Mouse (Mus musculus): ENCODE results near the gene Psma5.
A peak's percentile ranks its signal among the peaks of the same experiment; 100 is the strongest.
"Not testable (repeated sequence)": the region's sequence is repeated elsewhere in the genome, so short reads cannot be mapped to it uniquely, and the experiment has no call there.

Gene Psma5

DNA sequence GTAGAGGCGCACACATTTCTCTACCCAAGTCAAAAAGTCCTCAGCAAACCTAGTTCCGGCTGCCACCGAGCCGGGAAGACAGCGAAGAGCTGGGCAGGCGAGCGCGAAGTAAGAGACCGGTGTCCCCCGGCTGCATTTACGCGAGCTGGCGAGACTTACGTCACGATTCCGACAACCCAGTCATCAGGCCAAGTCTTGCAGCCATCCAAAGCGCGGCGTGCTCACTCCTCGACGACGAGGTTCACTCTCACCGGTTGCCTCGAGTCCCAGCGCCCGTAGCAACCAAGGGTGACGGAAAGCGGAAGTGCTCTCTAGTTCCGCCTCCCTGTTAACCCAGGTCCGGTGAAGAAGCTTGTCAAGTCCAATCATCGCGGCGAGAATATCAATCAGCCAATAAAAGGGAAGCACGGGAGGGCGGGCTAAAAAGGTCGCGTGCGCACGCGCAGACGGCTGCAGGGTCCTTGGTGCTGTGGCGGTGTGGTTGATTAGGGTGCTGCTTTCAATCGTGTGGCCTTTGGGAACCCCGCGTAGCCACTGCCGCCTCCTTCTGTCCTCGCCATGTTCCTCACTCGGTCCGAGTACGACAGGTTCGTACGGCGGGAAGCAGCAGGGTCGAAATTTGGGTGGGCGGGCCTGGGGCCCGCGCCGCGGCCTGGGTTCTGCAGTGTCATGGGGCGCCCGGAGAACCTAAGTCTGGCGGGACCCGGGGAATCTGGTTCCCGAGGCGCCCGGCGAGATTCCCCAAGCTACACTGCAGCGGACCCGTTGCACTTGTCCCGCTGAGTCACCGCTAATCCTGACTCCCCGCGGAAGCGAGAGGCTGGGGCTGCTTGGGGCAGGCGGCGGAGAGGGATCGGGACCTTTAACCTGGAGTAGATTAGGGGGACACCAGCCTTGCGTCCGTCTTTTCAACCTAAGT, at the start of gene Psma5:
TSS of gene Psma5 (plus strand) at position 208 of the 919 bp plus-strand sequence.
- peak; percentile 97 for DNase-seq

DNA sequence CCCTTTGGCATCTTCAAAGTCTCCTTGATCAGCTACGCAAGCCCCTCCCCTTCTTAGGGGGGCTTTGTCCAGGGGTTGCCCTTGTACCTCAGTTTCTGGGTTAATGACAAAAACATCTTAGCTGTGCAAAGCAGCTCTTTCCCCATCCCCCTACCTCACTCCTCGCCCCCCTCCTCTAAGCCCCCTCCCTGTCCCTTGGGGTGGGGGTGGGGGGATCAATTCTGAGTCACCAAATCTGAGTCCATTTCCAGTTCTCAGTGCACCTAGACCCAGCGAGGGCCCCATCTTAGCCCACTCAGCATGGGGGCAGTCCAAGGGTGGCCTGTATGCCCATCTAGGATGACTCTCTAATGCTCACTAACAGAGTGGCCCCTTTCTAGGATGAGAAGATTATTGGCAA, 47.7 kb upstream of the Psma5 start:
- DNase-seq = no peak

DNA sequence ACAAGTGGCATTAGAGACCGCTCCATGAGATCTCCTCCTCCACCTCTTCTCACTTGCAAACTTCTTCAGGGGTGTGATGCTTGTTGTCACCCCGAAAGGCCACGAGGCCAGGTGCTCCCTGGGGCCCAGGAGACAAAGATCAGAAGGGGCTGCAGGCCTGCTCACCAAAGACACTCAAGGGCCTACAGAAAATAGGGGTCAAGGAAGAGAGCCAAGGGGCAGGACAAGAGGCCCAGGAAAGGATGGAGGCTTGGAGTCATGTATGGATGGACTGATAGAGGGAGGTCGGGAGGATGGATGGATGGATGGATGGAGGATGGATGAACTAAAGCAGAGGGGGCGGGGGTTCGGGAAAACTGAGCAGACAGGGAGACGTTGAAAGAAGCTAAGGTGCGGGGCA, 47.2 kb upstream of the Psma5 start:
- DNase-seq = no peak

DNA sequence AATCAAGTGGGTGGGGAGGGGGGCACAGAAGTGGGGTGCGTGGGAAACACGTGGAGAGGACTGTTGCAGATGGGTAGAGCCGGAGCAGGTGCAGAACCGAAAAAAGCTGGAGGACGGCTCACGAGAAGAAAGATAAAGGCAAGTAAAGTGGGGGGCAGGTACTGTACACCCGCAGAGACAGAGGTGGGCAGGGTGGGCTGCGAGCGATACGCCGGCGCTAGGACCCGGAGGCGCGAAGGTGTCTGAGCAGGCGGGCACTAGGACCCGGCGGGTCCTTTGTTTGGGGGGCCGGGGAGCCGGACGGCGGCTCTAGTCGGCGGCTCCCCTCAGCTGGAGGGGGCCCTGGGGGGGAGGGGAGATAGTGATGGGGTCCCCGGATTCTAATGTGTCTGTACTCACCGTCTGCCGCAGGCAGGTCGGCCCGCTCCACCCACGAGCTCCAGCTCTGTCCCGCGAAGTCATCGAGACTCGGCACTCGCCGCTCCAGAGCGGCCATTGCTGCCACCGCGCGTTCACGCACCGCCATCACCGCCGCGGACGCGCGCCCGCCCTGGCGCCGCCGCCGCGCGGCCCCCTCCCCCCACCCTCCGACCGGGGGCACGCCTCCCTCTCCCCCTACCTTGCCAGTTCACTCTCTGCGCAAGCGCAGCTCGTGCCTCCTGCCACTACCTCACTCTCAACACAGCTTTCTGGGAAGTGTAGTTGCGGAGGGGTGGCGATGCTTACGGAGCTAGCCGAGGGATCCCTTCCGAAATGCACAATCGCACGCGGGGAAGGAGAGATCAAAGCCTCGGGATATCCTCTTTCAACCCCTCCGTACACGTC, 46.6 kb upstream of the Psma5 start:
- peak; percentile 96 for DNase-seq

DNA sequence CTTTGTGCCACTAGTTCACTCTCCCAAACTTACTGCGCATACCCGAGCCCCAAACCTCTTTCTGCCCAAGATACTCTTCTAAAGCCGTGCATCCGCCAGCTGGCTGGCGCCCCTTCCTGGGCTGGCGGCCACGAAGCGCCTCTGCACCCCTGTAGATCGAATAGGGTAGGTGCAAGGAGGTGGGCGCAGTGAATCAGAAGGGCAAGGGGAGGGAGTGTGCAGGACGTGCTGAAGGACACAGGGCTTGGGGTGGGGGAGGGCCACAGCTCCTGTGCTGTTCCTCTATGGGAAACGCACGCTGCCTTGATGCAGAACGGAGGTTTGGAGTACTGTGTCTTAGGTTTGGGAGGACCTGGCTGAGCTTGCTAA, 46.0 kb upstream of the Psma5 start, which contains the start of gene Atxn7l2:
TSS of gene Atxn7l2 (minus strand) at position 164 of the 369 bp plus-strand sequence.
- DNase-seq = peak; percentile 70

DNA sequence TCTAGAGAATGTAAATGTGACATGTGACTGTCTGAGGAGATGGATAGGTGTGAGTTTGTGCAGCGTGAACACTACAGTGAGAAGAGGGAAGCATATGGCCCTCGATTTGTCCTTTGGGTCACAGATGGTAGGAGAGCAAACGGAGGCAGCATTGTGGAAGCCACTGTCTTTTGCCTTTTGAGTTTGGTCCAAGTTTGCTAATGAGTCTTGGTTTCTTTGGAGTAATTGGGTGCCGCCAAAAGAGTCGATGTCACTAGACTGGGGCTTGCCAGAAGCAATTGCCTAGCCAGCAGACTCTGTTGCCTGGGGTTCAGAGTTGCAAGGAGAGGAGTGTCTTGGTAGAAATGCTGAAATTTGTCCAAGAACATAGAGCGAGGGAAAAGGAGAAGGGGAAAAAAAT, 44.9 kb upstream of the Psma5 start:
- DNase-seq = no peak

DNA sequence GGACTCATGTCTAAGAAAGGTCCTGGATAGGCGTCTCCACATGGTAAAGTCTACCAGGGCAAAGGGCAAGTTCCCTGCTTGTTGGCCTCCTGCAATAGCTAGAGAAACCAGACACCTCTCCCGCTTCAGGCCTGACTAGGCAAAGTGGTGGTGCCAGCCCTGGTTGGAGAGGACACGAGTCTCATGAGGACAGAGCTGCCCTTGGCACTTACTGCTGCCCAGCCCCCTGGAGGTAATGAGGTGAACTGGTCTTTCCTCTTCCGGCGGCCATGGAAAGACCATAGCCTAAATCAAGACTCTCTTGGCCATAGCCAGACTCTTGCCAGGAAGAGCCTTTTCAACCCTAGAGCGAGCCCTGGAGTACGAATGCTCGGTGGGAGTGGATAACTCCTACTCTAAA, 44.3 kb upstream of the Psma5 start:
- no peak for DNase-seq

DNA sequence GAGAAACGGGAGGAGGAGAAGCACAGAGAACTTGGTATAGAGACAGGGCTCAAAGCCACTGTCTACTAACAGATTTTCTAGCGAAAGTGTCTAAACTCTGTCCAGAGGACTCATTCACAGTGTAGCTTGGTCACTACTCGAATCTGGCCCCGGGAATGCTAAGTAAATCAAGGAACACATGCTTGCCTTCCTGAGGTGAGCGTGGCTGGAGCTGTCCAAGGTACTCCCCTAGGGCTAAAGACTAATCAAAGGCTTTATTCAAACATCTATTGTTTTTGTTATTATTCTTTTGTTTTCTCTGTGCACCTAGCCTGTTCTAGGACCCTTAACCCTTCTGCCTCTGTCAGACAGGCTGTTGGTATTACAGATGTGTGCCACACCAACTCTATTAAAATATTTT, 42.0 kb upstream of the Psma5 start:
- DNase-seq = peak; percentile 68

DNA sequence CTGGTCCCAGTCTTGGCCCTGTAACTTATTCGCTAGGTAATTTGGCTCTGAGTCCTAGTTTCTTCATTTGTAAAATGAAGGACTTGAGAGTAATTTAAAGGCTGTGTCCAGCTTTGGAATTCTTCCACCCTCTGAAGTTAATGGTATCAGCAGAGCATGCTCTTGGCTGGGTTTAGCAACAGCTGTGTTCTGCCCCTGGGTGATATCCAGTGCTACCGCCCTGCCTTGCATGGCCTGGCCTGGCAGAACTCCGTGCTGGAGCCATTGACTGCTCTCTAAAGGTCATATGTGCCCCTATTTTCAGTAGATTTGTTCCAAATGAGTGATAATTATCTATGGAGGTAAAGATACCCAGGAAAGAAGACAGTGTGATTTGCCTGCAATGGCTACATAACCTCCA, 36.1 kb upstream of the Psma5 start:
- no peak for DNase-seq

DNA sequence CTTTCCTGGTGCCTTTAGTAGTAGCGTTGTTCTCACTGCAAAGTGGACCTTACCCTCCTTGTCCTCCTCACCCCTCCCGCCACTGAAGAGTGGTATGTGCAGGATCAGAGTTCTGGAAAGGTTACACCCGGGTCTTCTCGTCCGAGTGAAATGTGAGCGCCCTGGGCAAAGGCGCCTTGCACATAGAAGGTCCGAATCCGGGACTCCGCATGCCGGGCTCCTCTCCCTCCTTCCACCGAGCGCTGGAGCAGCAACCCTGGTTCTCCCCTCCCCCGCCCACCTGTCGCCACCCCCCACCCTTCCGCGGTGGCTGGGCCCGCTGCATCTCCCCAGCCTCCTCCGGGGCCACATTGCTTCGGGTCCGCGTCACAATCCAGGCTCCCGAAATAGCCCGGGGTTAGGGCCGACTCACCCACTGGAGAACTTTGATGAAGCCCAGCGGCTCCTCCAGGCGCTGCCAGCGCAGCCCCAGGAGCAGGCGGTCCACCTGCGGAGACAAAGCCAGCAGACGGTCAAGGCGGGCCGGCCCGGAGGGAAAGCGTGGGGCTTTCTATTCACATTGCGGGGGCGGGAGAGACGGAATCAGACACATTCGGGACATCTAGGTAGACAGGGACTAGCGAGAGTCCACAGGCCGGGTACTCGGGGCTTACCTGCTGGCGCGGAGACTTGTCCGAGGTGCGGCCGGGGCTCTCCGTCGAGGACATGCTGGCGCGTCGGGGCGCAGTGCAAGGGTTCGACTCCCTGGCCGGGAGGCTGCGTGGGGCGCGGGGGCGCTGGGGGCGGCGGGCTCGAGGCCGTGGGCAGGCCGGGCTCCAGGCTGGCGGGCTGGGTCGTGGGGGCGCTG, 30.8 kb upstream of the Psma5 start:
- DNase-seq = peak; percentile 65

DNA sequence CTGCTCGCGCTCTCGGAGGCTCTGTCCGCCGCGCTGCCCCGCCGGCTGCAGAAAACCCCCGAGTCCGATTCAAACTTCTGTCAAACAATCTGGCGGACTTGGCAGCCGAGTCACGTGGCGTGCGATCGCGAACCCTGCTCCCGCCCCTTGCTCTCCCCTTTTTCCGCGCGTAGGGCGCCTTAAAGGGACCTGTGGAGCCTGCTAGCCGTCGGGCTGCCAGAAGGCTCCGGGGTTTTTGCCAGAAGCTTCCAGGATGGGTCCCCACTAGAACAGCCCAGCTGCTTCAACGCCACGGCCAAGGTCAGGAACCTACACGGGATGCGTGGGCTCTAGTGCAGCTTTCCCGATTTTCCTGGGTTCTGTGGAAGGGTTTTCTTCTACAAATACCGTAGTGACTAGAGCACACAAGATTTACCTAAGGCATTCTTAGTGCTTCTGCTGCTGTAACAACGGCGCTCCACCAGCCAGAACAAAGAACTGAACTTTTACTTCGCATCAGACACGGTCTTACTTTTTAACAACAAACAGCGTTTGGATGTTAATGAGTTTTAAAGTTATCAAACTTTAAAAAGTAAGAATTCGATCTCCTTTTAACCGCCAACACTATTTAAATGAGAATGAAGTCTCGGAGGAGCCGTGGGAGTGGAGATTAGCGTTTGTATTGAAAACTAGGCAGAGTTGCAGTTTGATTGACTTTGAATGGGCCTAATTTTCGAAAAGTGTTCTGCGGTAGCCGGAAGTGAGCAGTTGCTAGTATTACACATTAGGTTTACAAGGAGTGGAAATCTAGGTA, 30.0 kb upstream of the Psma5 start, which contains the start of gene Sypl2:
TSS of gene Sypl2 (minus strand) at position 91 of the 793 bp plus-strand sequence.
- peak; percentile 82 for DNase-seq

DNA sequence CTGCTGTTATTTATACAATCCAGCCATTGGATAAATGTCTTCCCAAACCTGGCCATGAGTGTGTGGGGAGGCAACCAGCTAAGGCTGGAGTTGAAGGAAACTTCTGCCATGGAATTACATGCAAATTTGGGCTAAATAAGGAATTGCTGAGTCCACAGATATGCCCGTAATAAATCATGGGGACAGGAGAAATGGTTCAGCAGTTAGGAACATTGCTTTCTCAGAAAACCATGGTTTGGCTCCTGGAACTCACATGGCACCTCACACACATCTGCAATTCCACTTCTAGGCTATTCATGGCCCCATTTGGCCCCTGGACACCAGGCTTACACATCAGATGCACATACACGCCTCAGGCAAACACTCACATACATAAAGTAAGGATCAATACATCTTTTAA, 29.2 kb upstream of the Psma5 start:
- no peak for DNase-seq

DNA sequence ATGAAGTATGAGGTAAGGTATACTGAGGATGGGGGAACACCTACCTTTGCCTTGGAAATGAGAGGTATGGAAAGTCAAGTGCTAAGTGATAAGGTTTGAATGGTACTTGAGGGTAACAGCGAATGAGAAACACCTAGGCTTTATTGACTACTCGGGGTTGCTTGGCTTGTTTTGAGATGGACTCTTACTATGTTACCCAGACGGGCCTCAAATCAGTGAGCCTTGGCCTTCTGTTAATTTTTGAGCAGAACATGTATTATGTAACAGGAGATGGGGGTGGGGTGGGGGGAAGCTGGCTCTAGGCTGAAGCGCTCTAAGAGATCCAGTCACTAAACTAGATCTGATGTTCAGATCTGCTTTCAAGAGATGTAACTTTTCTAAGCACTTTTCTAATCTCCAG, 25.1 kb upstream of the Psma5 start:
- no peak for DNase-seq

DNA sequence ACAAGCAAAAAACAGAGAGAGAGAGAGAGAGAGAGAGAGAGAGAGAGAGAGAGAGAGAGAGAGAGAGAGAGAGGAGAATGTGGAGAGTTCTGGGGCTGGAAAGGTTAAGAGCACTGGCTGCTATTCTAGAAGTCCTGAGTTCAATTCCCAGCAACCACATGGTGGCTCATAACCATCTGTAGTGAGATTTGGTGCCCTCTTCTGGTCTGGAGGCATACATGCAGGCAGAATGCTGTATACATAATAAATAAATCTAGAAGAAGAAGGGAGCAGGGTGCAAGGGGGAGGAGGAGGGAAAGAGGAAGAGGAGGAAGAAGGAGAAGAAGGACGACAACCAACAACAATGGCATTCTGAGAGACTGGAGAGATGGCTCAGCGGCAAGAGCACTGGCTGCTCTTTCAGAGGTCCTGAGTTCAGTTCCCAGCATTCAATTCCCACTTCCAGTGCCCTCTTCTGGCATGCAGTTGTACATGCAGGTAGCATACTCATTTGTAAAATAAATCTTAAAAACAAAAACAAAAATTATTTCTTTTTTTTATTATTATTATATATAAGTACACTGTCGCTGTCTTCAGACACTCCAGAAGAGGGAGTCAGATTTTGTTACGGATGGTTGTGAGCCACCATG, 19.1 kb upstream of the Psma5 start:
- not testable (repeated sequence) for DNase-seq

DNA sequence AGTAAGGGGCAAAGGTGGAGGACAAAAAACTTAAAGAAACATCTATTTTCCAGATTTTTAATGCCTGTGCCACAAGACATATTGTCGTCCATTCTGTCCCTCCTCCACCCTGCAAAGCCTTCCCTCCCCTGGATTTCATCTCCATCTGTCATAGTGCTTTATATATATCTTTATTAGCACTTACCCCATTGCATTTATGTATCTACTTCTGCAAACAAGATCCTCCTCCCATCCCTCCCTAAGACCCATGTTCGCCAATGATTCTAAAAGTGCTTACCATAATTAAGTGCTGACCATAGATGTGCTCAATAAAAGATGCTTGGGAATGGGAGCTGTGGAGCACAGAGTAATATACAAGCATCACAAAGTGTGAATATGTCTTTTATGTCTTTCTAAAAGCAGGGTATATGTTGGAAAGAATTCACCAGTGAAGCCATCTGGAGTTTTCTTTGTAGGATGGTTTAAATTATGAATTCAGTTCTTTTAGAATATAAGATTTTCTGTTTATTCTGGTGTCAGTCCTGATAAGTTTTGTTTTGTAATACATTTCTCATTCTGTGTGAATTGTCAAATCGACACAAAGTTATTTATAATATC, 15.4 kb upstream of the Psma5 start:
- no peak for DNase-seq

DNA sequence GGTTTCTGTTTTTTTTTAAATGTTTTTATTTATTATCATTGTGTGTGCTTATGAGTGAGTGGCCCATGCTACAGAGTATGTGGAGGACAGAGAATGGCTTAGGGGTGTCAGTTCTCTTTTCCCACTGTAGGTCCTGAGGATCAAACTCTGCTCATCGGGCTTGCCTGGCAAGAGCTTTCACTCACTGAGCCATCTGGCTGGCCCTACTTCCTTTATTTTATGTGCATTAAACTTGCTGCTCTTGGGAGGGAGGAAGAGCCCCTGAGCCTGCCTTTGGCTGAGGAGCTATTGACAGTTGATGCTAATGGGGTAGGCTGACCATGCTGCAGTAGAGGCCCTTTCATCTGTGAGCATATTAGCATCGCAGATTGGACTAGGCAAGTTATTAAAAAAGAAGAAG, 9.9 kb upstream of the Psma5 start:
- no peak for DNase-seq

DNA sequence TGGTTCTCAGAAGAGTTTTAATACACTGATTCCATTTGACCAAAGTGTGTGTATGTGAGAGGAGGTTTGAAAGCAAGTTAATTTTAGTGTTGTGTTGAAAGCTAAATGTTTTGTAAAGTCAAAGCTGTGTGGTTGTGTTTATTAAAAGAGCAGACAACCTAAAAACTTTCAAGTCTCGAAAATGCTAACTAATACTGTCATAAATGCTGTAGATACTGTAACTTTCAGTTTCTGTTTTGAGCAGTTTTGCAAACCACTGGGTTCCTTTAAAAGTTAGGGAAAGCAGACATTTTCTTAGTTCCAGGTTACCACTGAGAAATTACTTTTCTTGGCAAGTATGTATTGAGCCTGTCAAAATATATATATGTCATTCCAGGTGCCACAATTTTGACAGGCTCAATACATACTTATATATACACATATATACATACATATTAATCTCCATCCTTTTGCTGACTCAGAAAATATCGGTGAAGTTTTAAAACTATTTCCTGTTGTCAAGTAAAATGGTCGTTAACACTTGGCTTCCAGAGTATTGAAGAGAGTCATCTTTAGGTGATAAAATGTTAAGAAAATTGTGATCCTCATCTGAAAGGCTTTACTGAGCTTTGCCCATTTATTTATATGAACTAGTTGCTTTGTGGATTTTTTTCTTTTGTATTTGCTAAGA, 1.2 kb downstream of the Psma5 start:
- DNase-seq = no peak

DNA sequence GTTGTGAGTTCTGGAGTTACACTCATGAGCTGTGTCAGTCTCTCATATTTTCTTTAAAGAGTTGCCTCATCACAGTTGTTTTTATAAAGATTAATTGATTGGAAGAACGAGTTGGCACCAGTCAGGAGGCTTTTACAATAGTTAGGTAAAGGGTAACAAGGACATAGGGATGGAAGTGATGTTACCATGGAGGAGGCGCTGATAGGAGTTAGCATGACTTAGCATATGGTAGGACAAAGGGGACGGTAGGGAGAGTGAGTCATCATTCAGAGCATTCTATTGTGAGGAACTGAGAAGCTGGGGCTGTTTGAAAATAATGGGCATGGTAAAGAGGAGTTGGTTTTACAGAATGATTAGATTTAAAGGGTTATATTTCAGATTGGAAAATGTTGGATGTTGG, 2.6 kb downstream of the Psma5 start:
- DNase-seq = no peak

DNA sequence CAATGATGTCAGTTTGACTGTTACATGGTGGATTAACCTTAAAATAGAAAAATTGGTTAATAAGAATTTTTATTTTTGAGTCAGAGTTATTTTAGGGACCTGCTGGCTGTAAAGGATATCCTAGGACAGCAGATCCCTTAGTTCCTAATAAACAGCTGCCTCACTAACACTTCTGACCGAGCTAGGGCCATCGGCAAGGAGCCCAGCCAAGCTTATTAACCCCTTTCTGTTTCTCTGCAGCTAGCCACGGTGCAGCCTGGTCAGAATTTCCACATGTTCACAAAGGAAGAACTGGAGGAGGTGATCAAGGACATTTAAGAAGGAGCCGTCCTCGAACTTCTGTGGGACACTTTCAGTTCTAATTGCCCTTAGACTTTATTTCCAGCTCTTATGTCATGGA, 22.8 kb downstream of the Psma5 start:
- not testable (repeated sequence) for DNase-seq

Data from kidney, postnatal 10 days (tissue).